In genomic region chr5:25629731-25630130, GRCm38 (mm10) we compare ENCODE assay signal across 14 mouse cellular contexts.
"Had no signal": no experiment of that assay in that cellular context is flagged by ENCODE, and none has a peak within 500 bp of the region (broad histone marks: within the 10 kb centered on the region; RNA-seq: fewer than 3 reads in every experiment).

No protein-coding gene starts in this region.

- DNase-seq: kidney, adult 18-20 months; kidney, postnatal 25 days; lung, adult 18-20 months; lung, postnatal 10 days; lung, postnatal 4 days; retina, postnatal 1 day; right cerebral cortex, postnatal 4 days; spleen, adult 18-20 months; thymus, postnatal 4 days had no signal

- H3K4me2 ChIP-seq: limb, embryonic 13.5 days; liver, embryonic 12.5 days; midbrain, embryonic 15.5 days; neural tube, embryonic 13.5 days had no signal

- H3K36me3 ChIP-seq: limb, embryonic 13.5 days; liver, embryonic 12.5 days; midbrain, embryonic 10.5 days; midbrain, embryonic 15.5 days; neural tube, embryonic 13.5 days had no signal

- ATAC-seq: liver, embryonic 12.5 days; midbrain, embryonic 15.5 days had no signal

- H3K4me3 ChIP-seq: limb, embryonic 13.5 days; liver, embryonic 12.5 days; midbrain, embryonic 10.5 days; midbrain, embryonic 15.5 days; neural tube, embryonic 13.5 days had no signal

- H3K4me1 ChIP-seq: limb, embryonic 13.5 days; liver, embryonic 12.5 days; midbrain, embryonic 10.5 days; midbrain, embryonic 15.5 days; neural tube, embryonic 13.5 days had no signal

- H3K9me3 ChIP-seq: midbrain, embryonic 15.5 days; neural tube, embryonic 13.5 days had no signal

- H3K27ac ChIP-seq: limb, embryonic 13.5 days; liver, embryonic 12.5 days; midbrain, embryonic 10.5 days; midbrain, embryonic 15.5 days; neural tube, embryonic 13.5 days had no signal

- H3K27me3 ChIP-seq: limb, embryonic 13.5 days; liver, embryonic 12.5 days; midbrain, embryonic 15.5 days; neural tube, embryonic 13.5 days had no signal

- H3K9ac ChIP-seq: limb, embryonic 13.5 days; liver, embryonic 12.5 days; midbrain, embryonic 15.5 days; neural tube, embryonic 13.5 days had no signal
